Mouse (Mus musculus) midbrain, embryonic 13.5 days (tissue): ENCODE measurements around the gene Gm3594. TPM values are rescaled to one million over a fixed set of nuclear protein-coding genes. Genes with fewer than 3 reads are reported as not detected.
"Not testable (repeated sequence)": the region's sequence is repeated elsewhere in the genome, so short reads cannot be mapped to it uniquely, and the experiment has no call there.

ENCODE experiments used
- ATAC-seq: fragments of 200-750 bp; cut with Nextera tagmentation; 2 replicates; pipeline ENCODE4 v1.8.0; 2017; ENCODE audit warnings: mild to moderate bottlenecking, moderate TSS enrichment, moderate library complexity
- H3K27ac ChIP-seq: fragments of 300-500 bp; sonication (generic); 2 replicates; pipeline ENCODE4 v1.5.1; 2015; ENCODE audit warnings: inconsistent platforms, mild to moderate bottlenecking, moderate library complexity
- H3K27me3 ChIP-seq: fragments of 300-500 bp; sonication (generic); 2 replicates; pipeline ENCODE4 v1.6.1; 2015; ENCODE audit warnings: mild to moderate bottlenecking, inconsistent platforms
- H3K36me3 ChIP-seq: fragments of 300-500 bp; sonication (generic); 2 replicates; pipeline ENCODE4 v1.6.1; 2015; ENCODE audit warnings: mild to moderate bottlenecking, inconsistent platforms
- H3K4me1 ChIP-seq: fragments of 300-500 bp; sonication (generic); replicated peaks from 2 replicates; pipeline ENCODE4 v1.6.1; 2015; ENCODE audit warnings: inconsistent platforms
- H3K4me2 ChIP-seq: fragments of 300-500 bp; sonication (generic); replicated peaks from 2 replicates; pipeline ENCODE4 v1.6.1; 2015; ENCODE audit warnings: moderate library complexity, mild to moderate bottlenecking, inconsistent platforms
- H3K4me3 ChIP-seq: fragments of 300-500 bp; sonication (generic); replicated peaks from 2 replicates; pipeline ENCODE4 v1.5.1; 2015; ENCODE audit warnings: mild to moderate bottlenecking, inconsistent platforms
- H3K9ac ChIP-seq: fragments of 300-500 bp; sonication (generic); replicated peaks from 2 replicates; pipeline ENCODE4 v1.6.1; 2015; ENCODE audit warnings: mild to moderate bottlenecking, inconsistent platforms
- H3K9me3 ChIP-seq: fragments of 300-500 bp; sonication (generic); 2 replicates; pipeline ENCODE4 v1.6.1; 2016; ENCODE audit warnings: mild to moderate bottlenecking, inconsistent platforms
- WGBS: fragments of 180-500 bp; shearing (Covaris S2); methylation state at CpG from one replicate; pipeline ENCODE4 v1.1.7; 2015; 5-methylcytosine and 5-hydroxymethylcytosine counted together
- polyA plus RNA-seq: library from polyadenylated mRNA; unstranded; fragments of >200 nt; fragmentation: Nextera tagmentation; extraction: Ambion mirVana; gene quantifications from 2 replicates; pipeline ENCODE4 v1.2.1, GENCODE M21; 2015

Gene Gm3594
- not detected in 2 replicates for polyA plus RNA-seq

- WGBS: no CpG with 5 or more reads among the region's 4 CpGs
- H3K9ac ChIP-seq: not testable (repeated sequence)
Measured at GRCm38 (mm10) chr14:6444511-6444910, at the start of gene Gm3594. TSS of gene Gm3594 (minus strand) at chr14:6444611.

GRCm38 (mm10) chr14:6486331-6486730 is 41.9 kb upstream of the Gm3594 start:
- not testable (repeated sequence) for H3K4me2 ChIP-seq, H3K9ac ChIP-seq, H3K36me3 ChIP-seq, H3K4me3 ChIP-seq, H3K27me3 ChIP-seq, H3K27ac ChIP-seq, H3K9me3 ChIP-seq, H3K4me1 ChIP-seq, ATAC-seq
- WGBS: 58% methylated on average over 1 of the region's 1 CpGs

More at GRCm38 (mm10) chr14:6444511-6444910, at the start of gene Gm3594:
- not testable (repeated sequence) for H3K36me3 ChIP-seq, H3K4me2 ChIP-seq, H3K27ac ChIP-seq, ATAC-seq, H3K4me1 ChIP-seq, H3K4me3 ChIP-seq, H3K27me3 ChIP-seq, H3K9me3 ChIP-seq

- 0% methylated on average over 1 of the region's 1 CpGs for WGBS
- not testable (repeated sequence) for H3K27ac ChIP-seq, ATAC-seq
Measured at GRCm38 (mm10) chr14:6485541-6485940, 41.1 kb upstream of the Gm3594 start.

GRCm38 (mm10) chr14:6482126-6482525 is 37.7 kb upstream of the Gm3594 start:
- not testable (repeated sequence) for H3K9me3 ChIP-seq, H3K27ac ChIP-seq, H3K27me3 ChIP-seq, H3K4me1 ChIP-seq, H3K36me3 ChIP-seq, H3K4me2 ChIP-seq, H3K4me3 ChIP-seq, ATAC-seq, H3K9ac ChIP-seq
- WGBS: 82% methylated on average over 7 of the region's 8 CpGs

More at GRCm38 (mm10) chr14:6485541-6485940, 41.1 kb upstream of the Gm3594 start:
- H3K27me3 ChIP-seq, H3K36me3 ChIP-seq, H3K9ac ChIP-seq, H3K4me2 ChIP-seq, H3K9me3 ChIP-seq, H3K4me1 ChIP-seq, H3K4me3 ChIP-seq: not testable (repeated sequence)

- not testable (repeated sequence) for H3K36me3 ChIP-seq, H3K4me2 ChIP-seq, ATAC-seq, H3K9ac ChIP-seq, H3K4me3 ChIP-seq, H3K27ac ChIP-seq, H3K4me1 ChIP-seq, H3K27me3 ChIP-seq, H3K9me3 ChIP-seq
- WGBS: 89% methylated on average over 1 of the region's 1 CpGs
Measured at GRCm38 (mm10) chr14:6471856-6472255, 27.4 kb upstream of the Gm3594 start.

- H3K27ac ChIP-seq, H3K4me1 ChIP-seq, H3K36me3 ChIP-seq, H3K9ac ChIP-seq, H3K4me2 ChIP-seq, H3K4me3 ChIP-seq, H3K27me3 ChIP-seq, ATAC-seq, H3K9me3 ChIP-seq: not testable (repeated sequence)
- WGBS: 100% methylated on average over 1 of the region's 4 CpGs
Measured at GRCm38 (mm10) chr14:6440774-6441173, 3.6 kb downstream of the Gm3594 start.

- WGBS: 64% methylated on average over 1 of the region's 5 CpGs
- not testable (repeated sequence) for H3K27ac ChIP-seq, ATAC-seq, H3K27me3 ChIP-seq, H3K36me3 ChIP-seq, H3K4me3 ChIP-seq, H3K4me2 ChIP-seq, H3K4me1 ChIP-seq, H3K9me3 ChIP-seq, H3K9ac ChIP-seq
Measured at GRCm38 (mm10) chr14:6440206-6440605, 4.2 kb downstream of the Gm3594 start.

- not testable (repeated sequence) for H3K4me1 ChIP-seq, H3K27ac ChIP-seq, H3K27me3 ChIP-seq, H3K9ac ChIP-seq, H3K9me3 ChIP-seq, ATAC-seq, H3K36me3 ChIP-seq
- Histone ChIP-seq H3K4me2 (peak overlapping the region; percentile 52), H3K4me3 (peak overlapping the region; percentile 37)
- WGBS: 6% methylated on average over 27 of the region's 42 CpGs
Measured at GRCm38 (mm10) chr14:6426766-6427165, 17.6 kb downstream of the Gm3594 start.

GRCm38 (mm10) chr14:6426353-6426752 is 18.1 kb downstream of the Gm3594 start:
- not testable (repeated sequence) for H3K4me1 ChIP-seq, ATAC-seq, H3K9ac ChIP-seq, H3K27me3 ChIP-seq, H3K9me3 ChIP-seq, H3K36me3 ChIP-seq, H3K27ac ChIP-seq
- Histone ChIP-seq H3K4me2 (peak overlapping the region; percentile 52), H3K4me3 (peak overlapping the region; percentile 37)
- 20% methylated on average over 22 of the region's 22 CpGs for WGBS

GRCm38 (mm10) chr14:6412382-6412781 is 32.0 kb downstream of the Gm3594 start, which contains the start of gene Gm3591:
TSS of gene Gm3591 (minus strand) at chr14:6412482.
- not testable (repeated sequence) for H3K4me3 ChIP-seq, H3K27ac ChIP-seq, ATAC-seq, H3K9me3 ChIP-seq, H3K9ac ChIP-seq, H3K27me3 ChIP-seq, H3K4me1 ChIP-seq, H3K4me2 ChIP-seq, H3K36me3 ChIP-seq
- WGBS: no CpG with 5 or more reads among the region's 2 CpGs

GRCm38 (mm10) chr14:6390219-6390618 is 54.2 kb downstream of the Gm3594 start, which contains the start of gene Gm16440:
TSS of gene Gm16440 (minus strand) at chr14:6390319.
- not testable (repeated sequence) for ATAC-seq, H3K4me2 ChIP-seq, H3K36me3 ChIP-seq, H3K9me3 ChIP-seq, H3K27me3 ChIP-seq, H3K9ac ChIP-seq, H3K4me3 ChIP-seq, H3K4me1 ChIP-seq, H3K27ac ChIP-seq
- WGBS: 93% methylated on average over 2 of the region's 4 CpGs
